Mouse (Mus musculus) cortical plate, adult 2 months (tissue): ENCODE measurements at regions not wholly inside any gene's neighbourhood (a gene's known extent, or its start where the extent isn't known, plus 50 kb on each side); places are given as distances from the start of the nearest gene placed in this dataset.

Source experiments
- CTCF ChIP-seq: fragments of 200-500 bp; IDR thresholded peaks from 2 replicates; pipeline ENCODE4 v1.5.1; 2011; ENCODE audit warnings: mild to moderate bottlenecking, control low read depth, low read length; ENCODE audit not compliant: insufficient read depth; ENCODE audit errors: extremely low read depth
- POLR2A ChIP-seq: fragments of 200-500 bp; IDR thresholded peaks from 2 replicates; pipeline ENCODE4 v1.6.1; 2011; ENCODE audit warnings: mild to moderate bottlenecking, low read length, control low read depth; ENCODE audit not compliant: insufficient read depth; ENCODE audit errors: extremely low read depth

DNA sequence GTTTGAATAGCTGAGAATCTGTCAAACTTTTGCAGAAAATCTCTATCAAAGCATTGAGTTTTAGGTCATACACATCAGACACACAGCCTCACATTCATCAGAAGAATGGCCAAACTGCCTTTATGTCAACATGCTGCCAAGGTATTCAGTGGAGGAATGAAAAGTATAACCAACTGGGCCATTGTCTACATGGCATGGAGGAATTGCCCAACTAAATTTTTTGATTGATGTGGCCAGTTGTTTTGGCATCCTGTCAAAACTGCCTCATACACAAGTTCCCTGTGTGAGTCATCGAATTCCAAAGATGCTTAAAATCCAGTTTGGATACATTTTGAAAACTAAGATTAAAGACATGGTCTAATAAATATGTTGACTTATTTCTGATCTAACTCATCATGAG, 904.7 kb upstream of the Zeb2 start:
- no peak for TF ChIP-seq CTCF
- no peak for TF ChIP-seq POLR2A
